Mouse (Mus musculus) MEL (cell line): Measurements from ENCODE around the gene Bap1. TPM values are rescaled to one million over a fixed set of nuclear protein-coding genes. Genes with fewer than 3 reads are reported as not detected.

Experiments used
- DNase-seq: peaks from one replicate; pipeline ENCODE4 v3.0.0; 2011; ENCODE audit warnings: low read depth, low spot score
- H3K27ac ChIP-seq: 2 replicates; pipeline ENCODE4 v1.5.1; 2012; ENCODE audit warnings: low read depth, mild to moderate bottlenecking, control low read depth, low read length, moderate library complexity; ENCODE audit not compliant: control insufficient read depth
- H3K27me3 ChIP-seq, 2 experiments: fragments of 150-350 bp in 1 of 2; sonication (generic) in 1 of 2; 2 replicates each; pipeline ENCODE4 v1.6.1; 2012; ENCODE audit warnings: low read length in 2 of 2, mild to moderate bottlenecking in 2 of 2, improper control_type of control experiment in 1 of 2, moderate library complexity in 1 of 2; ENCODE audit not compliant: insufficient read depth in 2 of 2, control insufficient read depth in 1 of 2
- H3K36me3 ChIP-seq, 2 experiments: 2 replicates each; pipeline ENCODE4 v1.6.1; 2012 to 2014; ENCODE audit warnings: low read length in 2 of 2, improper control_type of control experiment in 1 of 2, inconsistent platforms in 1 of 2, mild to moderate bottlenecking in 1 of 2; ENCODE audit not compliant: insufficient read depth in 2 of 2, control insufficient read depth in 1 of 2
- H3K4me1 ChIP-seq, 2 experiments: fragments of 150-350 bp in 1 of 2; sonication (generic) in 1 of 2; 2 replicates each; pipeline ENCODE4 v1.6.1; 2012; ENCODE audit warnings: low read length in 2 of 2, improper control_type of control experiment in 1 of 2, mild to moderate bottlenecking in 1 of 2; ENCODE audit not compliant: insufficient read depth in 2 of 2, control insufficient read depth in 1 of 2
- H3K4me3 ChIP-seq, 2 experiments: fragments of 150-350 bp in 1 of 2; sonication (generic) in 1 of 2; 2 replicates each; pipeline ENCODE4 v1.5.1; 2012; ENCODE audit warnings: low read depth in 2 of 2, low read length in 2 of 2, mild to moderate bottlenecking in 2 of 2, moderate library complexity in 2 of 2, control low read depth in 1 of 2, improper control_type of control experiment in 1 of 2; ENCODE audit not compliant: control insufficient read depth in 1 of 2, insufficient read depth in 1 of 2
- H3K79me2 ChIP-seq: 2 replicates; pipeline ENCODE4 v1.6.1; 2012; ENCODE audit warnings: mild to moderate bottlenecking, low read length, moderate library complexity; ENCODE audit not compliant: control insufficient read depth, poor library complexity, insufficient read depth
- H3K9ac ChIP-seq: 2 replicates; pipeline ENCODE4 v1.6.1; 2012; ENCODE audit warnings: low read depth, mild to moderate bottlenecking, control low read depth, low read length, moderate library complexity; ENCODE audit not compliant: control insufficient read depth, poor library complexity, severe bottlenecking
- H3K9me3 ChIP-seq: fragments of 150-350 bp; sonication (generic); replicated peaks from 2 replicates; pipeline ENCODE4 v1.6.1; 2012; ENCODE audit warnings: mild to moderate bottlenecking, low read length, improper control_type of control experiment, moderate library complexity; ENCODE audit not compliant: insufficient read depth
- CHD2 ChIP-seq: IDR thresholded peaks from 2 replicates; pipeline ENCODE4 v1.6.1; 2011; ENCODE audit warnings: low read length, improper control_type of control experiment
- CTCF ChIP-seq, 3 experiments: IDR thresholded peaks in 2 of 3; conservative IDR thresholded peaks in 1 of 3; 2 replicates each; pipeline ENCODE4 v1.5.1; 2011 to 2012; ENCODE audit warnings: low read length in 3 of 3, low read depth in 2 of 3, mild to moderate bottlenecking in 2 of 3, improper control_type of control experiment in 1 of 3, inconsistent platforms in 1 of 3, mixed read lengths in 1 of 3, moderate library complexity in 1 of 3; ENCODE audit not compliant: control insufficient read depth in 1 of 3, insufficient read depth in 1 of 3, poor library complexity in 1 of 3, severe bottlenecking in 1 of 3
- E2F4 ChIP-seq: IDR thresholded peaks from 2 replicates; pipeline ENCODE4 v1.6.1; 2011; ENCODE audit warnings: low read depth, low read length, improper control_type of control experiment, borderline replicate concordance
- ETS1 ChIP-seq: IDR thresholded peaks from 2 replicates; pipeline ENCODE4 v1.6.1; 2012; ENCODE audit warnings: low read depth, mild to moderate bottlenecking, inconsistent platforms, low read length, improper control_type of control experiment, moderate library complexity
- MAZ ChIP-seq: IDR thresholded peaks from 2 replicates; pipeline ENCODE4 v1.6.1; 2012; ENCODE audit warnings: low read depth, mild to moderate bottlenecking, inconsistent platforms, low read length, improper control_type of control experiment
- RAD21 ChIP-seq: IDR thresholded peaks from 2 replicates; pipeline ENCODE4 v1.6.1; 2011; ENCODE audit warnings: mild to moderate bottlenecking, low read depth, low read length, improper control_type of control experiment
- SMC3 ChIP-seq: IDR thresholded peaks from 2 replicates; pipeline ENCODE4 v1.6.1; 2011; ENCODE audit warnings: low read depth, low read length, improper control_type of control experiment
- TAL1 ChIP-seq: IDR thresholded peaks from 2 replicates; pipeline ENCODE4 v1.6.1; 2012; ENCODE audit warnings: mild to moderate bottlenecking, inconsistent platforms, low read length, moderate library complexity, mixed read lengths
- UBTF ChIP-seq: IDR thresholded peaks from 2 replicates; pipeline ENCODE4 v1.6.1; 2012; ENCODE audit warnings: low read depth, mild to moderate bottlenecking, inconsistent platforms, low read length, improper control_type of control experiment, moderate library complexity, borderline replicate concordance; ENCODE audit not compliant: insufficient read depth
- USF2 ChIP-seq, 2 experiments: IDR thresholded peaks; 2 replicates each; pipeline ENCODE4 v1.6.1; 2011 to 2012; ENCODE audit warnings: improper control_type of control experiment in 2 of 2, low read length in 2 of 2, borderline replicate concordance in 1 of 2, inconsistent platforms in 1 of 2, low read depth in 1 of 2, mild to moderate bottlenecking in 1 of 2; ENCODE audit not compliant: insufficient read depth in 1 of 2
- ZC3H11A ChIP-seq: IDR thresholded peaks from 2 replicates; pipeline ENCODE4 v1.6.1; 2012; ENCODE audit warnings: low read depth, mild to moderate bottlenecking, inconsistent platforms, low read length, improper control_type of control experiment
- ZKSCAN1 ChIP-seq: IDR thresholded peaks from 2 replicates; pipeline ENCODE4 v1.6.1; 2012; ENCODE audit warnings: low read depth, mild to moderate bottlenecking, inconsistent platforms, low read length, improper control_type of control experiment, moderate library complexity
- ZNF384 ChIP-seq: IDR thresholded peaks from 2 replicates; pipeline ENCODE4 v1.6.1; 2012; ENCODE audit warnings: low read depth, mild to moderate bottlenecking, inconsistent platforms, low read length, improper control_type of control experiment
- polyA plus RNA-seq, 2 experiments: library from polyadenylated mRNA; stranded (reverse) in 1 of 2; unstranded in 1 of 2; fragments of >175 nt in 1 of 2; fragments of >200 nt in 1 of 2; gene quantifications; 2 replicates each; pipeline versions ENCODE4 v1.2.1 to v1.2.4; 2012; ENCODE audit warnings: low replicate concordance in 2 of 2, low read depth in 1 of 2; ENCODE audit not compliant: insufficient read length in 2 of 2, insufficient read depth in 1 of 2, missing spikeins in 1 of 2
- total RNA-seq: library from RNA; depleted of rRNA; stranded (reverse); fragments of 300-350 nt; gene quantifications from 2 replicates; pipeline ENCODE4 v1.2.3, GENCODE M21; 2012

The Bap1 gene
- total and polyA plus RNA-seq, 3 experiments: 85.4 to 177 (median 112) TPM

DNA sequence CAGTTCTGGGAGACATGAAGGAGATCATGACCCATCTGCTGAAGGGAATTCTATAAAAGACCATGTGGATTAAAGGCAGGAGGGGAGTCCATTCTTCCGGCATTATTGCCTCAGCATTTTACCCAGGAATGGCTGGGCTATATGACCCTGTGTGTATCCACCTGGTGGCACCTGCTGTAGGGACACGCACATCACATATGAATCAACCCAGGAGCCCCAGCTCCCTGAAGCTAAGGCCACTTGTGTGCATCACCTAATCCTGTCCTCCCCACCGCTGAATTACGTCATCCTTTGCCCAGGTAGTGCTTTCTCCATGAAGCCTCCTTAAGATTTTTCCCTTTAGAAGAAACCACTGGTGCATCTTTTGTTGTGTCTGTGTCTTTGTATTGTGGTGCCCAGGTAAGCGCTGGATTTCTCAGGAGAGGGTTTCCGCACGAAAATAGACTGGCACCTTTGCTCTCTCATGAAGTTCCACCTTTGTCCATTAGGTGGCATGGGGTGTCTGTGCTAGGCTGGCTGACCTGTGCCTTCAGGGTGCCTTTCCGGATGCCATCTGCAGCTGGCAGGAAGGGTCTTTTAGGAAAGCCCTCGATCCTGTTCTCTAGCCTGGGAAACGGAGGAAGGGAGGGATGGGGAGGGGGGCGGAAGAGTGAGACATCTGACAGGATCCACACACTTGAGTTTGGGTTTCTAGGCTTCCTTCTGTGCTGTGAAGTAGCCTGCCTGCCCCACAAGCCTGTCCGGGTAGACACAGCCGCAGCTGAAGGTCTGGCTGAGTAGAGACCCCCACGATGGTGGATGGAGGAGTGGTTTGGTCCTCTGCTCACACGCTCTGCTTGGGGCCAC, 35.9 kb upstream of the Bap1 start:
- Histone ChIP-seq H3K4me1 (peaks cover 0 to 2% of the 10 kb centered on the region in 2 experiments; a peak in 1 of 4 replicates), H3K27ac (no peak overlapping the region), H3K27me3 (peaks cover 0 to 5% of the 10 kb centered on the region in 2 experiments; a peak in 2 of 4 replicates)

DNA sequence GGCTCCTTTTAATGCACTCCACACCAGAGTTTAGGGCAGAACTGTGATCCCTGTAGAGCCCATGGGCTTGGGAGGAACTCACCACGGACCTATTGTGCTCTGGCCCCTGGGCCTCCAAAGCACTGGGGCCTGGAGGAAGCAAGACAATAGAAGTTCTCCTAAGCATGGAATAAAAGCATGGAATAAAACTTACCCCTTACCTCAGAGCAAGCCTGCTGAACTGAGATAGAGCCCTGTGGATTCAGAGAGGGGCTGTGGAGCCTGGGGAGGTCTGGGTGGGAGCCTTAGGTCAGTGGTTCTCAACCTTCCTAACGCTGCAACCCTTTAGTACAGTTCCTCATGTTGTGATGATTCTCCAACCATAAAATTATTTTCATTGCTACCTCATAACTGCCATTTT, 34.4 kb upstream of the Bap1 start, which contains the start of gene Nisch:
Nisch (minus strand) TSS at position 101 of the 400 bp plus-strand sequence.
- no peak for DNase-seq
- Histone ChIP-seq H3K27me3 (peaks cover 0 to 5% of the 10 kb centered on the region in 2 experiments; a peak in 2 of 4 replicates), H3K4me3 (no peak within 1 kb of the TSS), H3K4me1 (peaks cover 0 to 2% of the 10 kb centered on the region in 2 experiments; a peak in 1 of 4 replicates), H3K36me3 (no peaks in the 10 kb centered on the region), H3K9me3 (no peaks in the 10 kb centered on the region), H3K9ac (no peak within 1 kb of the TSS; the same call in 1 of the 2 replicates), H3K79me2 (no peaks in the 10 kb centered on the region), H3K27ac (no peak within 1 kb of the TSS)
- TF ChIP-seq TAL1: no peak
- TF ChIP-seq UBTF: no peak
- TF ChIP-seq CHD2: no peak
- no peak for TF ChIP-seq ZKSCAN1
- TF ChIP-seq E2F4: no peak
- TF ChIP-seq MAZ: no peak
- no peak for TF ChIP-seq ETS1

More for the DNA sequence above, 35.9 kb upstream of the Bap1 start:
- no peaks in the 10 kb centered on the region for H3K36me3 ChIP-seq
- no peaks in the 10 kb centered on the region for H3K9me3 ChIP-seq
- 0 out of 2 replicates have a peak overlapping the region, but pooled peaks have one; percentile 26 for H3K9ac ChIP-seq
- H3K79me2 ChIP-seq: no peaks in the 10 kb centered on the region
- H3K4me3 ChIP-seq: no peak overlapping the region
- DNase-seq: peak; percentile 70
- peak; percentile 50 for TF ChIP-seq ZC3H11A
- TF ChIP-seq CTCF (IDR thresholded peaks at IDR 0.05 in 2 of 3, conservative IDR thresholded peaks at IDR 0.05 in 1 of 3; ENCODE audit: control insufficient read depth in 1 of 3, insufficient read depth in 1 of 3, low read depth in 2 of 3, low read length in 3 of 3, poor library complexity in 1 of 3, severe bottlenecking in 1 of 3): peak; percentile 76 to 85 (median 80)
- TF ChIP-seq MAZ: no peak
- TF ChIP-seq SMC3: peak; percentile 75
- TF ChIP-seq ZNF384: 0 out of 2 replicates have a peak, but pooled peaks have one; percentile 35
- TF ChIP-seq RAD21: peak; percentile 84
- TF ChIP-seq, all 39 proteins: peak for 5

DNA sequence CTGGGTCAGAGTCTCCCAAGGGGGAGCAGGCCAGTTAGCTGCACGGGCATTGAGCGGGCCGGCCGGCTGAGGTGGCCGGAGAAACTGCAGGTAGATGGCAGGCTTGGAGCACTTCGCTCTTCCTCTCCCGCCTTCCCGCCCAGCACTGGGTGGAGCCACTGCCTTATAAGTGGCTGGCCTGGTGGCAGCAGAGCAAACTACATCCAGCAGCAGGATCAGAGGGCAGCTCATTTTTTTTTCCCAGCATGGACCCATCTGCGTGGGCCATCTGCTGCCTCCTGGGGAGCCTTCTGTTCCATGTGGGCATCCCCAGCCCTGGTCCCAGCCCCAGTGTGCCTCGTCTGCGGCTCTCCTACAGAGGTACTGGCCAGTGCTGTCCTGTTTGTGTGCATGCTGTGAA, 33.6 kb upstream of the Bap1 start, which contains the start of gene Sema3g:
Sema3g (plus strand) TSS at position 195 of the 400 bp plus-strand sequence.
- H3K79me2 ChIP-seq: no peaks in the 10 kb centered on the region
- H3K36me3 ChIP-seq: no peaks in the 10 kb centered on the region
- peak in 2 of 3 experiments; percentile 26 to 33; a peak in 4 of 6 replicates for TF ChIP-seq CTCF (IDR thresholded peaks at IDR 0.05 in 2 of 3, conservative IDR thresholded peaks at IDR 0.05 in 1 of 3; ENCODE audit: control insufficient read depth in 1 of 3, insufficient read depth in 1 of 3, low read depth in 2 of 3, low read length in 3 of 3, poor library complexity in 1 of 3, severe bottlenecking in 1 of 3)
- TF ChIP-seq USF2 (IDR thresholded peaks at IDR 0.05; ENCODE audit: borderline replicate concordance in 1 of 2, insufficient read depth in 1 of 2, low read depth in 1 of 2, low read length in 2 of 2): no peak
- no peak within 1 kb of the TSS for H3K27ac ChIP-seq
- peaks cover 0 to 5% of the 10 kb centered on the region in 2 experiments; a peak in 2 of 4 replicates for H3K27me3 ChIP-seq
- no peaks in the 10 kb centered on the region for H3K9me3 ChIP-seq
- H3K4me3 ChIP-seq: no peak within 1 kb of the TSS
- no peak within 1 kb of the TSS; the same call in 1 of the 2 replicates for H3K9ac ChIP-seq
- H3K4me1 ChIP-seq: peaks cover 0 to 2% of the 10 kb centered on the region in 2 experiments; a peak in 1 of 4 replicates
- DNase-seq: peak; percentile 65
